Mouse (Mus musculus) right cerebral cortex, adult 2 months (tissue): ENCODE data around the gene Pyroxd2.
"Not testable (repeated sequence)": the region's sequence is repeated elsewhere in the genome, so short reads cannot be mapped to it uniquely, and the experiment has no call there.

Experiments used
- DNase-seq, 2 experiments: peaks; one replicate each; pipeline ENCODE4 v3.0.0; 2021 to 2022; ENCODE audit warnings: low spot score in 2 of 2

Gene Pyroxd2

GRCm38 (mm10) chr19:42689786-42690185 lies 62.8 kb downstream of the Pyroxd2 start:
- DNase-seq: peak in 1 of 2 experiments; percentile 7

GRCm38 (mm10) chr19:42689321-42689720 lies 63.3 kb downstream of the Pyroxd2 start:
- peak; percentile 33 to 36 for DNase-seq

- DNase-seq: not testable (repeated sequence)
Measured at GRCm38 (mm10) chr19:42682776-42683175, 69.8 kb downstream of the Pyroxd2 start.

GRCm38 (mm10) chr19:42678191-42678590 lies 74.4 kb downstream of the Pyroxd2 start:
- DNase-seq: no peak

GRCm38 (mm10) chr19:42677452-42677851 lies 75.1 kb downstream of the Pyroxd2 start:
- DNase-seq: no peak

- DNase-seq: no peak
Measured at GRCm38 (mm10) chr19:42676931-42677330, 75.6 kb downstream of the Pyroxd2 start.
